Mouse (Mus musculus) C2C12 (cell line): ENCODE measurements at regions not wholly inside any gene's neighbourhood (a gene's known extent, or its start where the extent isn't known, plus 50 kb on each side); places are given as distances from the start of the nearest gene placed in this dataset.

Experiments used
- CEBPB ChIP-seq: IDR thresholded peaks from one replicate; pipeline ENCODE4 v1.6.1; 2011; ENCODE audit warnings: low read depth, mild to moderate bottlenecking, control low read depth, moderate library complexity
- CTCF ChIP-seq: IDR thresholded peaks from one replicate; pipeline ENCODE4 v1.5.1; 2011; ENCODE audit not compliant: control insufficient read depth, insufficient read depth, insufficient read length
- FOSL1 ChIP-seq: IDR thresholded peaks from one replicate; pipeline ENCODE4 v1.8.0; 2011; ENCODE audit warnings: mild to moderate bottlenecking, low read length; ENCODE audit not compliant: poor library complexity, insufficient read depth, severe bottlenecking
- MAX ChIP-seq: IDR thresholded peaks from one replicate; pipeline ENCODE4 v1.6.1; 2011; ENCODE audit warnings: mild to moderate bottlenecking, control low read depth
- MYOD1 ChIP-seq: IDR thresholded peaks from one replicate; pipeline ENCODE4 v1.6.1; 2011; ENCODE audit warnings: low read depth; ENCODE audit not compliant: control insufficient read depth, insufficient read length
- MYOG ChIP-seq: IDR thresholded peaks from one replicate; pipeline ENCODE4 v1.6.1; 2011; ENCODE audit not compliant: control insufficient read depth, insufficient read length; ENCODE audit errors: extremely low read depth
- USF1 ChIP-seq: IDR thresholded peaks from one replicate; pipeline ENCODE4 v1.6.1; 2011; ENCODE audit warnings: low read depth, mild to moderate bottlenecking, control low read depth, moderate library complexity

- no peak for TF ChIP-seq CTCF
- TF ChIP-seq USF1, result no peak
- TF ChIP-seq MAX, result no peak
- no peak for TF ChIP-seq MYOD1
- no peak for TF ChIP-seq FOSL1
- TF ChIP-seq MYOG, result no peak
- TF ChIP-seq CEBPB, result no peak
These were observed 255.6 kb downstream of the Kcnj2 start for GRCm38 (mm10) chr11:111321576-111321975.
